Mouse (Mus musculus) embryonic facial prominence, embryonic 12.5 days (tissue): Measurements from ENCODE around the gene Trit1. TPM values are rescaled to one million over a fixed set of nuclear protein-coding genes. Genes with fewer than 3 reads are reported as not detected.

ENCODE experiments used
- ATAC-seq: fragments of 200-750 bp; cut with Nextera tagmentation; 2 replicates; pipeline ENCODE4 v1.8.0; 2017; ENCODE audit not compliant: insufficient number of reproducible peaks, insufficient read depth, low FRiP score, low TSS enrichment
- H3K27ac ChIP-seq: fragments of 300-500 bp; sonication (generic); 2 replicates; pipeline ENCODE4 v1.5.1; 2016; ENCODE audit warnings: mild to moderate bottlenecking
- H3K27me3 ChIP-seq: fragments of 300-500 bp; sonication (generic); 2 replicates; pipeline ENCODE4 v1.6.1; 2016; ENCODE audit warnings: mild to moderate bottlenecking, moderate library complexity
- H3K36me3 ChIP-seq: fragments of 300-500 bp; sonication (generic); 2 replicates; pipeline ENCODE4 v1.6.1; 2016; ENCODE audit warnings: mild to moderate bottlenecking
- H3K4me1 ChIP-seq: fragments of 300-500 bp; sonication (generic); 2 replicates; pipeline ENCODE4 v1.6.1; 2016
- H3K4me2 ChIP-seq: fragments of 300-500 bp; sonication (generic); replicated peaks from 2 replicates; pipeline ENCODE4 v1.6.1; 2016; ENCODE audit warnings: mild to moderate bottlenecking, moderate library complexity
- H3K4me3 ChIP-seq: fragments of 300-500 bp; sonication (generic); 2 replicates; pipeline ENCODE4 v1.5.1; 2016; ENCODE audit warnings: mild to moderate bottlenecking
- H3K9ac ChIP-seq: fragments of 300-500 bp; sonication (generic); 2 replicates; pipeline ENCODE4 v1.6.1; 2016; ENCODE audit warnings: mild to moderate bottlenecking, moderate library complexity
- H3K9me3 ChIP-seq: fragments of 300-500 bp; sonication (generic); 2 replicates; pipeline ENCODE4 v1.6.1; 2016; ENCODE audit warnings: mild to moderate bottlenecking, moderate library complexity
- WGBS: fragments of 180-500 bp; shearing (Covaris S2); methylation state at CpG from one replicate; pipeline ENCODE4 v1.1.7; 2016; 5-methylcytosine and 5-hydroxymethylcytosine counted together
- polyA plus RNA-seq: library from polyadenylated mRNA; unstranded; fragments of >200 nt; fragmentation: Nextera tagmentation; extraction: Ambion mirVana; gene quantifications from 2 replicates; pipeline ENCODE4 v1.2.1, GENCODE M21; 2016

The Trit1 gene
- polyA plus RNA-seq, 1 experiment from 2014 or later, result 23.4 TPM

- Histone ChIP-seq H3K9me3 (no peaks in the 10 kb centered on the region), H3K27me3 (no peaks in the 10 kb centered on the region), H3K4me2 (no peak overlapping the region), H3K4me1 (peaks cover 14% of the 10 kb centered on the region), H3K36me3 (peaks cover 66% of the 10 kb centered on the region), H3K4me3 (no peak overlapping the region), H3K27ac (no peak overlapping the region), H3K9ac (no peak overlapping the region)
- ATAC-seq, result no peak
- 78% methylated on average over 11 of the region's 11 CpGs for WGBS
These were observed 36.8 kb downstream of the Trit1 start for GRCm38 (mm10) chr4:123053179-123053578.

GRCm38 (mm10) chr4:123054172-123054790, 37.9 kb downstream of the Trit1 start:
- Histone ChIP-seq H3K27me3 (no peaks in the 10 kb centered on the region), H3K4me1 (peaks cover 14% of the 10 kb centered on the region), H3K9ac (no peak overlapping the region), H3K36me3 (peaks cover 55% of the 10 kb centered on the region), H3K27ac (no peak overlapping the region), H3K4me3 (no peak overlapping the region), H3K9me3 (no peaks in the 10 kb centered on the region), H3K4me2 (no peak overlapping the region)
- no peak for ATAC-seq
- WGBS, result 78% methylated on average over 16 of the region's 16 CpGs

GRCm38 (mm10) chr4:123056560-123057109, 40.2 kb downstream of the Trit1 start:
- H3K4me3 ChIP-seq, result no peak overlapping the region
- H3K36me3 ChIP-seq, result peaks cover 51% of the 10 kb centered on the region
- ATAC-seq, result no peak
- no peak overlapping the region for H3K4me2 ChIP-seq
- H3K27me3 ChIP-seq, result no peaks in the 10 kb centered on the region
- no peak overlapping the region for H3K9ac ChIP-seq
- no peaks in the 10 kb centered on the region for H3K9me3 ChIP-seq
- WGBS, result 85% methylated on average over 3 of the region's 3 CpGs
- no peak overlapping the region for H3K27ac ChIP-seq
- no peaks in the 10 kb centered on the region for H3K4me1 ChIP-seq

GRCm38 (mm10) chr4:123057957-123058356, 41.6 kb downstream of the Trit1 start:
- no peaks in the 10 kb centered on the region for H3K27me3 ChIP-seq
- no peak overlapping the region for H3K27ac ChIP-seq
- no peak overlapping the region for H3K9ac ChIP-seq
- no peak overlapping the region for H3K4me3 ChIP-seq
- no peak overlapping the region for H3K4me2 ChIP-seq
- no peak for ATAC-seq
- H3K36me3 ChIP-seq, result peaks cover 41% of the 10 kb centered on the region
- H3K9me3 ChIP-seq, result no peaks in the 10 kb centered on the region
- H3K4me1 ChIP-seq, result no peaks in the 10 kb centered on the region
- WGBS, result 76% methylated on average over 1 of the region's 1 CpGs

GRCm38 (mm10) chr4:123061744-123062143, 45.3 kb downstream of the Trit1 start:
- Histone ChIP-seq H3K27ac (no peak overlapping the region), H3K9ac (no peak overlapping the region), H3K27me3 (no peaks in the 10 kb centered on the region), H3K36me3 (0 out of 2 replicates have a peak, but pooled peaks cover 5% of the 10 kb centered on the region), H3K4me2 (no peak overlapping the region), H3K9me3 (no peaks in the 10 kb centered on the region), H3K4me3 (no peak overlapping the region), H3K4me1 (no peaks in the 10 kb centered on the region)
- ATAC-seq, result no peak
- 73% methylated on average over 5 of the region's 5 CpGs for WGBS

GRCm38 (mm10) chr4:123068646-123069045, 52.2 kb downstream of the Trit1 start:
- Histone ChIP-seq H3K4me2 (no peak overlapping the region), H3K36me3 (no peaks in the 10 kb centered on the region), H3K27ac (no peak overlapping the region), H3K9me3 (no peaks in the 10 kb centered on the region), H3K4me3 (no peak overlapping the region), H3K27me3 (no peaks in the 10 kb centered on the region), H3K4me1 (no peaks in the 10 kb centered on the region), H3K9ac (no peak overlapping the region)
- ATAC-seq, result no peak
- WGBS, result 77% methylated on average over 6 of the region's 6 CpGs

- 7% methylated on average over 13 of the region's 13 CpGs for WGBS
- Histone ChIP-seq H3K9ac (0 out of 2 replicates have a peak overlapping the region, but pooled peaks have one; percentile 8), H3K4me2 (0 out of 2 replicates have a peak overlapping the region, but pooled peaks have one; percentile 19), H3K27ac (no peak overlapping the region), H3K9me3 (no peaks in the 10 kb centered on the region), H3K36me3 (no peaks in the 10 kb centered on the region), H3K27me3 (no peaks in the 10 kb centered on the region), H3K4me3 (no peak overlapping the region), H3K4me1 (no peaks in the 10 kb centered on the region)
- no peak for ATAC-seq
These were observed 55.0 kb downstream of the Trit1 start for GRCm38 (mm10) chr4:123071266-123071966.

GRCm38 (mm10) chr4:123076928-123077327, 60.5 kb downstream of the Trit1 start:
- Histone ChIP-seq H3K9me3 (no peaks in the 10 kb centered on the region), H3K9ac (no peak overlapping the region), H3K27ac (no peak overlapping the region), H3K4me3 (no peak overlapping the region), H3K36me3 (no peaks in the 10 kb centered on the region), H3K4me1 (no peaks in the 10 kb centered on the region), H3K4me2 (no peak overlapping the region), H3K27me3 (no peaks in the 10 kb centered on the region)
- ATAC-seq, result no peak
- 62% methylated on average over 8 of the region's 8 CpGs for WGBS

- H3K4me2 ChIP-seq, result no peak overlapping the region
- H3K9me3 ChIP-seq, result no peaks in the 10 kb centered on the region
- no peak overlapping the region for H3K9ac ChIP-seq
- H3K27ac ChIP-seq, result no peak overlapping the region
- no peak overlapping the region for H3K4me3 ChIP-seq
- 76% methylated on average over 4 of the region's 4 CpGs for WGBS
- H3K36me3 ChIP-seq, result no peaks in the 10 kb centered on the region
- H3K4me1 ChIP-seq, result no peaks in the 10 kb centered on the region
- no peaks in the 10 kb centered on the region for H3K27me3 ChIP-seq
- ATAC-seq, result no peak
These were observed 61.8 kb downstream of the Trit1 start for GRCm38 (mm10) chr4:123078231-123078630.

- H3K36me3 ChIP-seq, result no peaks in the 10 kb centered on the region
- no peak overlapping the region for H3K27ac ChIP-seq
- H3K4me1 ChIP-seq, result no peaks in the 10 kb centered on the region
- no peaks in the 10 kb centered on the region for H3K9me3 ChIP-seq
- H3K4me3 ChIP-seq, result no peak overlapping the region
- H3K27me3 ChIP-seq, result no peaks in the 10 kb centered on the region
- no peak for ATAC-seq
- H3K4me2 ChIP-seq, result no peak overlapping the region
- no peak overlapping the region for H3K9ac ChIP-seq
- 44% methylated on average over 13 of the region's 13 CpGs for WGBS
These were observed 64.4 kb downstream of the Trit1 start for GRCm38 (mm10) chr4:123080791-123081190.

- Histone ChIP-seq H3K4me1 (no peaks in the 10 kb centered on the region), H3K9ac (no peak overlapping the region), H3K4me3 (no peak overlapping the region), H3K27me3 (no peaks in the 10 kb centered on the region), H3K36me3 (no peaks in the 10 kb centered on the region), H3K9me3 (no peaks in the 10 kb centered on the region), H3K27ac (0 out of 2 replicates have a peak overlapping the region, but pooled peaks have one; percentile 11), H3K4me2 (no peak overlapping the region)
- ATAC-seq, result peak; percentile 36; the same call in 1 of the 2 replicates
- 70% methylated on average over 20 of the region's 20 CpGs for WGBS
These were observed 66.1 kb downstream of the Trit1 start for GRCm38 (mm10) chr4:123082283-123083163.
